Mouse (Mus musculus): ENCODE data around the gene Noc2l.

The Noc2l gene

GRCm38 (mm10) chr4:156217022-156217669 lies 18.7 kb upstream of the Noc2l start:
- DNase-seq: no peak

GRCm38 (mm10) chr4:156217838-156218237 lies 18.0 kb upstream of the Noc2l start:
- DNase-seq: no peak

- no peak for DNase-seq
These were observed 15.9 kb upstream of the Noc2l start for GRCm38 (mm10) chr4:156219936-156220335.

- DNase-seq: no peak
These were observed 11.5 kb upstream of the Noc2l start for GRCm38 (mm10) chr4:156224276-156224675.

- DNase-seq: no peak
These were observed 7.9 kb upstream of the Noc2l start for GRCm38 (mm10) chr4:156227752-156228392.

GRCm38 (mm10) chr4:156228393-156229024 lies 7.3 kb upstream of the Noc2l start:
- no peak for DNase-seq

DNA sequence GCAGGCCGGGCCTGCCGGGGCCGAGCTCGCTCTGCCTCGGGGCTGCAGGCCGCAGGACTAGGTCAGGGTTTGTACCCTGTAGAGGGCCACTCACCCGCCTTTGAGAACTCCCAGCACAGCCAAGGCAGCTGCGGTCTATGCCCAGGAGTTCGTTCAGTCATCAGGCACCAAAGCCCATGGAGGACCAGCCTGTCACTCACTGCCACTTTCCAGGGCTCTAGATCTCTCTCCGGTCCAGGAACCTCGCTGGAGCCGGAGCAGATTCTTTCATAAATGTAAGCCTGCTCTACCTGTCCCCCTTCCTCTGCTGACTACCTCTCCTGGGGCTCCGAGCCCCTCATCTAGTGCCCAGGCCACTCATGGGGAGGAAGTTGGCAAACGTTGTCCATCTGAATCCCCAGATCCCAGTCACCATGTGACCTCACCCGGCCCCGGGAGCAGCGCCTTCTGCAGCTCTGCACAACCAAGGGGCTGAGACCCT lies 1.7 kb upstream of the Noc2l start:
- DNase-seq: no peak

DNA sequence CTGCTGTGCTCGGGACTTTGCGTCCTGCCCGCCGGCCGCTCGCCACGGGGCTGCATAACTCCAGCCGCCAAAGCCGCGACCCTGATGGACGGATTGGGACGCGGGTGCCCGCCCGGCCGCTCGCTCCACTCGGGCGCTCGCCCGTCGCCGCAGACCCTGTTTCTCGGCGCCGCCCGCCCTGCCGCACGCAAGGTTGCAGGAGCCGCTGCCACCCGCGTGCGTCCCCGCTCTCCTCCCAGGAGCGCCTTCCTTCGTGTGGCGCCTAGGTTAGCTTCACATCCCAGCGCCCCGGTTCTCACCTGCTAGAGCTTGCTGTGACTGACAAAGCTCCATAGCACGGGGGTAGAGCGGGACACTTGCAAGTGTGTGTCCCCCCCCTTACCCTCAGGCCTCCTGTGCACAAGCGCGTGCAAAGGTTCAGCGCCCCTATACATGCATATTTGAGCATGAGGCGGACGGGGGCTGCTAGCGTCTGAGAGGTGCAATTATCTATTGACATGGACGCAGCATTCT lies 1.1 kb upstream of the Noc2l start, which contains the start of gene Plekhn1:
Plekhn1 (minus strand) TSS at position 157 of the 513 bp plus-strand sequence.
- DNase-seq: peak; percentile 63

- no peak for DNase-seq
These were observed 445 bp upstream of the Noc2l start for GRCm38 (mm10) chr4:156235360-156235770.

GRCm38 (mm10) chr4:156236651-156237447 lies 1.0 kb downstream of the Noc2l start:
- DNase-seq: no peak

- no peak for DNase-seq
These were observed 13.8 kb downstream of the Noc2l start for GRCm38 (mm10) chr4:156249567-156249966.

GRCm38 (mm10) chr4:156251081-156251480 lies 15.3 kb downstream of the Noc2l start:
- no peak for DNase-seq

GRCm38 (mm10) chr4:156252140-156252539 lies 16.3 kb downstream of the Noc2l start:
- no peak for DNase-seq

DNA sequence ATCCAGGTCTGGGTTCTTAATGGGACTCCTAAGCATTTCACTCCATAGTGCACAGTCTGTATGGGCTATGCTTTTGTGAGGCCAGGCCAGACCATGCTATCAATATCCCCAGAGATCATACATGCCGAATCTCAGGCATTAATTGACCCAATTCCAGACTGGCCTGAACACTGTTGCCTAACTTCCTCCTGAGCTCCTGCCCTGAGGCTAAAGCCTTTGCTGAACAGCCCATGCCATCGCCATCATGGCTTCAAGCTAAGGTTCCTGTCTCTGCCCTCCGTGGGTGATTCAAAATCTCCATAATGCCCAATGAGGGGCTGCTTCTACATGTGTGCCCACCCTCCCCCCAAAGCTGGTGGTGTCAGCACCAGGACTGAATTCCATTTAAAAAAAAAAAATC lies 16.8 kb downstream of the Noc2l start:
- no peak for DNase-seq

GRCm38 (mm10) chr4:156253043-156253442 lies 17.2 kb downstream of the Noc2l start:
- no peak for DNase-seq

GRCm38 (mm10) chr4:156254361-156255077 lies 18.7 kb downstream of the Noc2l start:
- DNase-seq: no peak

GRCm38 (mm10) chr4:156255078-156255839 lies 19.4 kb downstream of the Noc2l start, which contains the start of gene Samd11:
Gene Samd11 (minus strand): TSS chr4:156255657.
- DNase-seq: no peak
